16 mouse cellular contexts compared by ENCODE assay signal in genomic region chr2:14992531-14992930, GRCm38 (mm10).
"Had no signal": no experiment of that assay in that cellular context is flagged by ENCODE, and none has a peak within 500 bp of the region (broad histone marks: within the 10 kb centered on the region; RNA-seq: fewer than 3 reads in every experiment).

No protein-coding gene starts in this region.

- H3K4me3 ChIP-seq: layer of hippocampus, adult 2 months; limb, embryonic 10.5 days; liver, embryonic 15.5 days; megakaryocyte, embryonic 14.5 days; midbrain, embryonic 12.5 days; neural tube, embryonic 15.5 days had no signal

- ATAC-seq: intestine, postnatal 0 days; midbrain, embryonic 16.5 days had no signal

- H3K4me1 ChIP-seq: limb, embryonic 10.5 days; liver, embryonic 15.5 days; megakaryocyte, embryonic 14.5 days; midbrain, embryonic 12.5 days; neural tube, embryonic 15.5 days had no signal

- H3K36me3 ChIP-seq: liver, embryonic 15.5 days had no signal

- DNase-seq: kidney, adult 8-10 months; kidney, postnatal 4 days; lung, embryonic 14.5 days; lung, postnatal 10 days; right cerebral cortex, adult 18-20 months; right cerebral cortex, postnatal 25 days had no signal

- H3K27me3 ChIP-seq: liver, embryonic 15.5 days; megakaryocyte, embryonic 14.5 days; midbrain, embryonic 12.5 days; neural tube, embryonic 15.5 days had no signal

- H3K27ac ChIP-seq: kidney, postnatal 0 days; layer of hippocampus, adult 2 months; limb, embryonic 10.5 days; liver, embryonic 15.5 days; macrophage; midbrain, embryonic 12.5 days; neural tube, embryonic 15.5 days had no signal
